Mouse (Mus musculus): Measurements from ENCODE around the gene Tmem121b.

- TF ChIP-seq CTCF (IDR thresholded peaks at IDR 0.05) (no peak), POLR2A (IDR thresholded peaks at IDR 0.05; ENCODE audit: insufficient read depth, low read depth, low read length) (no peak), EP300 (IDR thresholded peaks at IDR 0.05; ENCODE audit: insufficient read depth, low read depth, low read length) (no peak)
Observed at GRCm38 (mm10) chr6:120482021-120482420, 11.6 kb downstream of the Tmem121b start.
